Mouse (Mus musculus) spleen, adult 2 months (tissue): ENCODE measurements around the gene Olfr68. TPM values are rescaled to one million over a fixed set of nuclear protein-coding genes. Genes with fewer than 3 reads are reported as not detected.
A peak's percentile ranks its signal among the peaks of the same experiment; 100 is the strongest.
"Not testable (repeated sequence)": the region's sequence is repeated elsewhere in the genome, so short reads cannot be mapped to it uniquely, and the experiment has no call there.

Source experiments
- DNase-seq, 2 experiments: peaks; one replicate each; pipeline versions ENCODE4 v3.0.0 to v3.0.0-alpha.2; 2012 to 2021; ENCODE audit warnings: low spot score in 2 of 2, low read depth in 1 of 2
- H3K27ac ChIP-seq: fragments of 200-500 bp; 2 replicates; pipeline ENCODE4 v1.5.1; 2012; ENCODE audit warnings: low read length, inconsistent platforms; ENCODE audit not compliant: insufficient read depth
- H3K27me3 ChIP-seq: fragments of 200-500 bp; 2 replicates; pipeline ENCODE4 v1.6.1; 2012; ENCODE audit warnings: mild to moderate bottlenecking, moderate library complexity, low read length, inconsistent platforms; ENCODE audit not compliant: control insufficient read depth, insufficient read depth
- H3K36me3 ChIP-seq: fragments of 200-500 bp; 2 replicates; pipeline ENCODE4 v1.6.1; 2012; ENCODE audit warnings: mild to moderate bottlenecking, low read length, inconsistent platforms; ENCODE audit not compliant: control insufficient read depth, insufficient read depth
- H3K4me1 ChIP-seq: fragments of 200-500 bp; 2 replicates; pipeline ENCODE4 v1.6.1; 2011; ENCODE audit warnings: inconsistent platforms; ENCODE audit not compliant: control insufficient read depth, insufficient read depth, insufficient read length
- H3K4me3 ChIP-seq: fragments of 200-500 bp; 2 replicates; pipeline ENCODE4 v1.5.1; 2011; ENCODE audit warnings: mild to moderate bottlenecking, inconsistent platforms; ENCODE audit not compliant: insufficient read depth, insufficient read length; ENCODE audit errors: extremely low read depth
- CTCF ChIP-seq: fragments of 200-500 bp; IDR thresholded peaks from 2 replicates; pipeline ENCODE4 v1.5.1; 2011; ENCODE audit warnings: mild to moderate bottlenecking, inconsistent platforms; ENCODE audit not compliant: insufficient read depth, insufficient read length, insufficient replicate concordance; ENCODE audit errors: extremely low read depth
- POLR2A ChIP-seq: fragments of 200-500 bp; IDR thresholded peaks from 2 replicates; pipeline ENCODE4 v1.6.1; 2011; ENCODE audit warnings: low read depth, low read length, inconsistent platforms
- WGBS: fragments of 180-500 bp; shearing (Covaris S2); methylation state at CpG from one replicate; pipeline ENCODE4 v1.1.7; 2018; 5-methylcytosine and 5-hydroxymethylcytosine counted together
- polyA plus RNA-seq: library from polyadenylated mRNA; depleted of rRNA; stranded (reverse); fragments of >200 nt; gene quantifications from 2 replicates; pipeline ENCODE4 v1.2.3, GENCODE M21; 2012

Olfr68 gene
- polyA plus RNA-seq, 1 experiment = not detected

DNA sequence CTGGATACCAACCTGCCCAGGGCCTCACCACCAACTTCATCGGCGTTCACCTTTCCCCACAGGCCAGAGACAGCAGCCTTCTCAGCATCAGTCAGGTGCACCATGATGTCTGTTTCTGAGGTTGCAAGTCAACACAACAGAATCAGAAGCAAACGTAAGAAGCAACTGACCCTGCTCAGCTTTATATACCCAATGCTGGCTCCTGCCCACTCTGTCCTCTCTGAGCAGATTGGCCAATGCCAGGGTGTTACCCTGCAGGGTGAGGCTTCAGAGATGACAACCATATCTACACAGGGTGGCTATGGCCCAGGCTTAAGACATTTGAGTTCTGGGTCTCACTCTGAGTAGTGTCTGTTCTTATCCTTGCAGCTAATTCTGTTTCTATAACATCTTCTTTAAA, 34.3 kb upstream of the Olfr68 start, which contains the start of gene Hbb-bt:
Gene Hbb-bt, minus strand, starts transcription at position 231 of the 400 bp plus-strand sequence.
- Histone ChIP-seq H3K4me3 (peak within 1 kb of the TSS; percentile 1; the same call in 1 of the 2 replicates), H3K27me3 (no peaks in the 10 kb centered on the region), H3K27ac (peak within 1 kb of the TSS; percentile 1), H3K36me3 (no peaks in the 10 kb centered on the region), H3K4me1 (peaks cover 10% of the 10 kb centered on the region)
- TF ChIP-seq CTCF (no peak), POLR2A (no peak)
- no peak for DNase-seq
- 72% methylated on average over 3 of the region's 3 CpGs for WGBS

DNA sequence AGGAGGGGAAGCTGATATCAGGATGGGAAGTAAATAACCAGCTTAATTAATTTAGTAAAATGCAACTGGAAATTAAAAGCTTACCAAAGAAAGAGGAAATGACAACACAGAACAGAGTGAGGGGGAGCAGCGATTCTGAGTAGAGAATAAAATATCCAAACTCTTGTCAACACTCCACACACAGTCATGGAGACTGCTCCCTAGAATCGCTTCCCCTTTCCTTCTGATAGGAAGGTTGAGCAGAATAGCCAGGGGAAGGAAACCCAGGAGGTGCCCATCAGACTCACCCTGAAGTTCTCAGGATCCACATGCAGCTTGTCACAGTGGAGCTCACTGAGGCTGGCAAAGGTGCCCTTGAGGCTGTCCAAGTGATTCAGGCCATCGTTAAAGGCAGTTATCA, 33.7 kb upstream of the Olfr68 start:
- not testable (repeated sequence) for H3K27me3 ChIP-seq, H3K27ac ChIP-seq, H3K4me1 ChIP-seq, DNase-seq, H3K36me3 ChIP-seq, H3K4me3 ChIP-seq
- WGBS = no CpG with 5 or more reads among the region's 3 CpGs

DNA sequence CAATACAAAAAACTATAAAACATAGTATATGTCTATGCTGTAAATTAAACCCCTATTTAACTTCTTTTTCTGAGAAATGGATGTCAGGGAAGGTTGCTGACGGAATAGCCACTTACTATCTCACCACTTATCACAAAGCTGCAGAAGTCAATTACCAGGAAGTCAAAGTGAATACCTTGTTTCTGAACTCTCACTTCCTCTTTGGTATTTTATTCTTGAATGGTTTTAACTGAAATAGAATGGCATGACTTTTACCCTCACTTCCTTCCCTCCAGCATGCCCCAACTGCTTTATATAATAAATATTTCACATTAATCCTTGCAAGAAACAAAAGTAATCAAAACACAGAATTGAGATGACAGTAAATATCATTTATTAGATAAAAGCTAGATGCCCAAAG, 32.7 kb upstream of the Olfr68 start:
- WGBS = 11% methylated on average over 1 of the region's 1 CpGs
- no peak for TF ChIP-seq POLR2A
- TF ChIP-seq CTCF = no peak
- H3K36me3 ChIP-seq = no peaks in the 10 kb centered on the region
- H3K4me1 ChIP-seq = peaks cover 10% of the 10 kb centered on the region
- peak in 1 of 2 experiments; percentile 36 for DNase-seq
- H3K27ac ChIP-seq = peak overlapping the region; percentile 81; the same call in 1 of the 2 replicates
- no peaks in the 10 kb centered on the region for H3K27me3 ChIP-seq
- H3K4me3 ChIP-seq = peak overlapping the region; percentile 14; the same call in 1 of the 2 replicates

DNA sequence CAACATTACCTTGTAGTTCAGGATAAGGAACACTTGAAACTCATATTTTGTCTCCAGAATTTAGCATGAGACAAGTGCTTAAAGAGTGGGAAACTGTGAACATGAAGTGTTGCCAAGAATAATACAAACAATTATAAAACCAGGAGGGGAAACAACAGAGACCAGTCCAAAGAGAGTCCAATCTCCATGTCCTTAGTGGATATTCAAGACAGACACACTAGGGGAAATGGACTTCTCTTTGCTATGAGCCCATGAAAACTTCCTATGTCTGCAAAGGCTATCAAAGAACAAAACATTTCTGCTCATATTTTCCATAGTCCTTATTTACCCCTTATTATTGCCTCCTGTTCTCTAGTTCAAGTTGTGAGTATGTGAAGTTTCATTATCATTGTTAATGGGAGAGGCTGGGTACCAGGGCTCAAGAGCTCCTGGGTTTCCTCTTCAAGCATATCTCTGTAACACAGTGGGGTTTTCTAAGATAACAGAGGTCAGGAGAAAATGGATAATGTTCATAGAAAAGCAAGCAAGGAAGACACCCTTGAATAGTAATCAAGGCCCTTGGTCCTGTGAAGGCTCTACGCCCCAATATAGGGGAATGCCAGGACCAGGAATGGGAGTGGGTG, 31.8 kb upstream of the Olfr68 start:
- TF ChIP-seq CTCF (no peak), POLR2A (no peak)
- Histone ChIP-seq H3K36me3 (no peaks in the 10 kb centered on the region), H3K4me3 (no peak overlapping the region; the same call in 1 of the 2 replicates), H3K27ac (no peak overlapping the region), H3K4me1 (peaks cover 10% of the 10 kb centered on the region), H3K27me3 (no peaks in the 10 kb centered on the region)
- WGBS = 89% methylated on average over 1 of the region's 1 CpGs
- DNase-seq = no peak

DNA sequence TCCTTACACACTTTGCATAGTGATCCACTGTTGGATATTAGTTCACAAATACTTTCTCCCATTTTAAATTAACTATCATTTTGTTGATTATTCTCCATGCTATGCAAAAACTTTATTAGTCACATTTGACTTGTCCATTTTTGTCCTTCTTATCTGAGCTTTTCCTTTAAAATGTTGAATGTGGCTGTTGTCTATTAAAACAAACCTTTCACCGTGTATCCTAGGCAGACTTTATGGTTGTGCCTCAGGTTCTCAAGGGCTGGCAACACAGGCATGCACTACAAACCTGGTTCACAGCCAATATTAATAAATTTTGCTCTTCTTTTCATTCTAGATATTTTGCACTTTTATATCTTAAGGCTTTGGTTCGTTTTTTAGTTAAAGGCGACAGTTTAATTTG, 31.2 kb upstream of the Olfr68 start:
- no peak for DNase-seq
- Histone ChIP-seq H3K27me3 (no peaks in the 10 kb centered on the region), H3K4me1 (peaks cover 10% of the 10 kb centered on the region), H3K36me3 (no peaks in the 10 kb centered on the region), H3K27ac (no peak overlapping the region), H3K4me3 (no peak overlapping the region)
- 88% methylated on average over 3 of the region's 3 CpGs for WGBS
- TF ChIP-seq POLR2A (no peak), CTCF (no peak)

DNA sequence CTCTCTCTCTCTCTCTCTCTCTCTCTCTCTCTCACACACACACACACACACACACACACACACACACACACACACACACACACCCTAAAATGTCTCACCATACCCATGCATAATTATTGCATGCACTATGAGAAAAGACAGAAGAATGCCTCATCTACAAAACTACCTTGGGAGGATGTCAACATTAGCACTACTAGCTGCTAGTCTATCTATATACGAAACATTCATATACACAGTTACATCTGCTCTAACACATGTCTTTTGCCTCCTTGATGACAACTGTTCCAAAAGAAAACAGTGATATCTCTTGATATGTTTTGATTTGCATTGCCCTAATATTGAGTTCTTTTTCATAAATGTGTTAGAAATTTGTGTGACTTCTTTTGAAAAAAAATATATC, 30.8 kb upstream of the Olfr68 start:
- 77% methylated on average over 1 of the region's 1 CpGs for WGBS
- Histone ChIP-seq H3K4me3 (no peak overlapping the region), H3K27ac (no peak overlapping the region), H3K4me1 (peaks cover 8% of the 10 kb centered on the region), H3K27me3 (no peaks in the 10 kb centered on the region), H3K36me3 (no peaks in the 10 kb centered on the region)
- TF ChIP-seq CTCF (no peak), POLR2A (no peak)
- no peak for DNase-seq

DNA sequence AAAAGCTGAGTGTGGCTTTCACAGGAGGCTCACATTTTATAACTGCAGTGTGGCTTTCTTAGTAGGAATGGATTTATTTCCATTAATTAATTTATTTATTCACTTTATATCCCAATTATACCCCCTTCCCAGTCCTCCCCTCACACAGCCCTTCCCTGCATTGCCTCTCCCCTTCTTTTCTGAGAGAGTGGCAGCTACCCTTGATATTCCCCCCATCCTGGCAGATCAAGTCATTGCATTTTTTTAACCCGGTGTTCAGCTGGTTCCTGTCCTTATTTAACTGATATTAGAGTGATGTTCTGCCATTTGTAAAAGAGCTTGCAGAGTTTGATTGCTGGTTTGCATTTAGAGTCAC, 30.3 kb upstream of the Olfr68 start:
- Histone ChIP-seq H3K27ac (no peak overlapping the region), H3K4me1 (peaks cover 6% of the 10 kb centered on the region), H3K4me3 (no peak overlapping the region), H3K27me3 (no peaks in the 10 kb centered on the region), H3K36me3 (no peaks in the 10 kb centered on the region)
- no peak for DNase-seq
- 40% methylated on average over 1 of the region's 1 CpGs for WGBS
- TF ChIP-seq CTCF = no peak
- no peak for TF ChIP-seq POLR2A
